Mouse (Mus musculus) hindbrain, embryonic 10.5 days (tissue): ENCODE measurements around the gene Cemip. TPM values are rescaled to one million over a fixed set of nuclear protein-coding genes. Genes with fewer than 3 reads are reported as not detected.
"Not testable (repeated sequence)": the region's sequence is repeated elsewhere in the genome, so short reads cannot be mapped to it uniquely, and the experiment has no call there.

Experiments used
- DNase-seq: peaks from one replicate; pipeline ENCODE4 v3.0.0-alpha.2; 2017; ENCODE audit warnings: low spot score
- H3K27ac ChIP-seq: fragments of 300-500 bp; sonication (generic); 2 replicates; pipeline ENCODE4 v1.5.1; 2016; ENCODE audit warnings: mild to moderate bottlenecking, moderate library complexity
- H3K27me3 ChIP-seq: fragments of 300-500 bp; sonication (generic); 2 replicates; pipeline ENCODE4 v1.6.1; 2016; ENCODE audit warnings: mild to moderate bottlenecking; ENCODE audit not compliant: poor library complexity, insufficient read depth, severe bottlenecking
- H3K36me3 ChIP-seq: fragments of 300-500 bp; sonication (generic); 2 replicates; pipeline ENCODE4 v1.6.1; 2016; ENCODE audit warnings: mild to moderate bottlenecking, moderate library complexity
- H3K4me1 ChIP-seq: fragments of 300-500 bp; sonication (generic); replicated peaks from 2 replicates; pipeline ENCODE4 v1.6.1; 2016; ENCODE audit warnings: mild to moderate bottlenecking
- H3K4me3 ChIP-seq: fragments of 300-500 bp; sonication (generic); 2 replicates; pipeline ENCODE4 v1.5.1; 2016; ENCODE audit warnings: mild to moderate bottlenecking, moderate library complexity
- H3K9me3 ChIP-seq: fragments of 300-500 bp; sonication (generic); 2 replicates; pipeline ENCODE4 v1.6.1; 2016; ENCODE audit warnings: mild to moderate bottlenecking, moderate library complexity
- WGBS: fragments of 180-500 bp; shearing (Covaris S2); methylation state at CpG from one replicate; pipeline ENCODE4 v1.1.7; 2016; 5-methylcytosine and 5-hydroxymethylcytosine counted together
- polyA plus RNA-seq: library from polyadenylated mRNA; unstranded; fragments of >200 nt; fragmentation: Nextera tagmentation; extraction: Ambion mirVana; gene quantifications from 2 replicates; pipeline ENCODE4 v1.2.1, GENCODE M21; 2016

Gene Cemip
- polyA plus RNA-seq, 1 experiment from 2014 or later = 0.33 TPM

GRCm38 (mm10) chr7:83891433-83892332, 194.6 kb downstream of the Cemip start:
- peak overlapping the region; percentile 76 for H3K4me3 ChIP-seq
- H3K27ac ChIP-seq = peak overlapping the region; percentile 92
- WGBS = 3% methylated on average over 44 of the region's 44 CpGs
- H3K4me1 ChIP-seq = peaks cover 27% of the 10 kb centered on the region
- H3K36me3 ChIP-seq = peaks cover 25% of the 10 kb centered on the region
- H3K27me3 ChIP-seq = no peaks in the 10 kb centered on the region
- H3K9me3 ChIP-seq = no peaks in the 10 kb centered on the region
- DNase-seq = peak; percentile 98

- H3K9me3 ChIP-seq, H3K4me3 ChIP-seq, H3K27ac ChIP-seq, H3K27me3 ChIP-seq, H3K36me3 ChIP-seq, DNase-seq: not testable (repeated sequence)
- H3K4me1 ChIP-seq = peaks cover 31% of the 10 kb centered on the region
- 89% methylated on average over 5 of the region's 5 CpGs for WGBS
Measured at GRCm38 (mm10) chr7:83889946-83890345, 196.4 kb downstream of the Cemip start.

- WGBS = 72% methylated on average over 3 of the region's 3 CpGs
- no peak overlapping the region for H3K27ac ChIP-seq
- no peak overlapping the region for H3K4me3 ChIP-seq
- no peaks in the 10 kb centered on the region for H3K9me3 ChIP-seq
- H3K27me3 ChIP-seq = no peaks in the 10 kb centered on the region
- H3K36me3 ChIP-seq = peaks cover 2% of the 10 kb centered on the region
- peaks cover 34% of the 10 kb centered on the region for H3K4me1 ChIP-seq
- no peak for DNase-seq
Measured at GRCm38 (mm10) chr7:83889383-83889782, 196.9 kb downstream of the Cemip start.

GRCm38 (mm10) chr7:83886366-83887129, 199.8 kb downstream of the Cemip start:
- 92% methylated on average over 6 of the region's 6 CpGs for WGBS
- Histone ChIP-seq H3K4me3 (no peak overlapping the region), H3K9me3 (peaks cover 6% of the 10 kb centered on the region; the same call in 1 of the 2 replicates), H3K36me3 (peaks cover 11% of the 10 kb centered on the region), H3K27ac (no peak overlapping the region), H3K4me1 (peaks cover 40% of the 10 kb centered on the region), H3K27me3 (no peaks in the 10 kb centered on the region)
- no peak for DNase-seq

- Histone ChIP-seq H3K4me1 (peaks cover 44% of the 10 kb centered on the region), H3K27me3 (no peaks in the 10 kb centered on the region), H3K36me3 (peaks cover 12% of the 10 kb centered on the region), H3K9me3 (peaks cover 6% of the 10 kb centered on the region; the same call in 1 of the 2 replicates), H3K4me3 (no peak overlapping the region), H3K27ac (no peak overlapping the region)
- no peak for DNase-seq
- 82% methylated on average over 4 of the region's 4 CpGs for WGBS
Measured at GRCm38 (mm10) chr7:83885835-83886234, 200.5 kb downstream of the Cemip start.

- Histone ChIP-seq H3K9me3 (peaks cover 6% of the 10 kb centered on the region; the same call in 1 of the 2 replicates), H3K4me3 (peak overlapping the region; percentile 86), H3K27ac (peak overlapping the region; percentile 99), H3K36me3 (peaks cover 12% of the 10 kb centered on the region), H3K27me3 (no peaks in the 10 kb centered on the region), H3K4me1 (peaks cover 52% of the 10 kb centered on the region)
- 49% methylated on average over 6 of the region's 6 CpGs for WGBS
- no peak for DNase-seq
Measured at GRCm38 (mm10) chr7:83884921-83885532, 201.3 kb downstream of the Cemip start.

- Histone ChIP-seq H3K36me3 (peaks cover 12% of the 10 kb centered on the region), H3K9me3 (peaks cover 6% of the 10 kb centered on the region; the same call in 1 of the 2 replicates), H3K27ac (peak within 1 kb of the TSS; percentile 99), H3K4me3 (peak within 1 kb of the TSS; percentile 86), H3K27me3 (no peaks in the 10 kb centered on the region), H3K4me1 (peaks cover 61% of the 10 kb centered on the region)
- WGBS = under 1% methylated on average over 69 of the region's 69 CpGs
- DNase-seq = peak; percentile 91
Measured at GRCm38 (mm10) chr7:83884021-83884658, 202.2 kb downstream of the Cemip start, which contains the start of the genes Tlnrd1 and Mesd. TSS of gene Tlnrd1 (minus strand) at chr7:83884305. TSS of gene Mesd (plus strand) at chr7:83884466.

- peaks cover 68% of the 10 kb centered on the region for H3K4me1 ChIP-seq
- H3K36me3 ChIP-seq = peaks cover 12% of the 10 kb centered on the region
- H3K27me3 ChIP-seq = no peaks in the 10 kb centered on the region
- H3K27ac ChIP-seq = peak overlapping the region; percentile 99
- peak; percentile 76 for DNase-seq
- peaks cover 6% of the 10 kb centered on the region; the same call in 1 of the 2 replicates for H3K9me3 ChIP-seq
- H3K4me3 ChIP-seq = peak overlapping the region; percentile 86
- WGBS = under 1% methylated on average over 91 of the region's 91 CpGs
Measured at GRCm38 (mm10) chr7:83883276-83884020, 202.9 kb downstream of the Cemip start.

Other genes starting within 250 kb of the Cemip start
- gene Tlnrd1, start 202.2 kb downstream of the Cemip start, polyA plus RNA-seq = 11.7 and 15.2 TPM in 2 replicates
- gene Mesd, start 202.0 kb downstream of the Cemip start, polyA plus RNA-seq = 73.4 and 96.5 TPM in 2 replicates
- gene Abhd17c, start 65.4 kb upstream of the Cemip start, polyA plus RNA-seq = 26.7 and 32.2 TPM in 2 replicates